Mouse (Mus musculus) thymus, postnatal 14 days (tissue): ENCODE data around the gene Themis2.
A peak's percentile ranks its signal among the peaks of the same experiment; 100 is the strongest.
"Not testable (repeated sequence)": the region's sequence is repeated elsewhere in the genome, so short reads cannot be mapped to it uniquely, and the experiment has no call there.

Source experiments
- DNase-seq: peaks from one replicate; pipeline ENCODE4 v3.0.0; 2021

Gene Themis2

GRCm38 (mm10) chr4:132798666-132799065, 2.5 kb upstream of the Themis2 start:
- DNase-seq, result not testable (repeated sequence)

GRCm38 (mm10) chr4:132798028-132798427, 1.8 kb upstream of the Themis2 start:
- DNase-seq, result no peak

GRCm38 (mm10) chr4:132797461-132797860, 1.3 kb upstream of the Themis2 start:
- DNase-seq, result no peak

GRCm38 (mm10) chr4:132795171-132795570, 1.0 kb downstream of the Themis2 start:
- DNase-seq, result no peak

- no peak for DNase-seq
These were observed 1.4 kb downstream of the Themis2 start for GRCm38 (mm10) chr4:132794760-132795159.

GRCm38 (mm10) chr4:132794028-132794427, 2.2 kb downstream of the Themis2 start:
- DNase-seq, result no peak

GRCm38 (mm10) chr4:132793322-132794004, 2.7 kb downstream of the Themis2 start:
- not testable (repeated sequence) for DNase-seq

- DNase-seq, result no peak
These were observed 6.5 kb downstream of the Themis2 start for GRCm38 (mm10) chr4:132789731-132790130.

GRCm38 (mm10) chr4:132785228-132785627, 11.0 kb downstream of the Themis2 start:
- no peak for DNase-seq

- DNase-seq, result no peak
These were observed 12.5 kb downstream of the Themis2 start for GRCm38 (mm10) chr4:132783732-132784131.

GRCm38 (mm10) chr4:132780288-132780687, 15.9 kb downstream of the Themis2 start:
- DNase-seq, result no peak

- no peak for DNase-seq
These were observed 17.5 kb downstream of the Themis2 start for GRCm38 (mm10) chr4:132778562-132779201.

GRCm38 (mm10) chr4:132776764-132777163, 19.4 kb downstream of the Themis2 start:
- DNase-seq, result peak; percentile 77

GRCm38 (mm10) chr4:132774905-132775304, 21.3 kb downstream of the Themis2 start:
- no peak for DNase-seq

- DNase-seq, result no peak
These were observed 24.4 kb downstream of the Themis2 start for GRCm38 (mm10) chr4:132771776-132772175.

- peak; percentile 98 for DNase-seq
These were observed 28.0 kb downstream of the Themis2 start, which contains the start of gene Rpa2 for GRCm38 (mm10) chr4:132767914-132768876. TSS of gene Rpa2 (plus strand) at chr4:132768332.

GRCm38 (mm10) chr4:132763125-132763524, 33.1 kb downstream of the Themis2 start:
- DNase-seq, result not testable (repeated sequence)

- no peak for DNase-seq
These were observed 33.6 kb downstream of the Themis2 start for GRCm38 (mm10) chr4:132762602-132763001.

GRCm38 (mm10) chr4:132760296-132760695, 35.9 kb downstream of the Themis2 start:
- DNase-seq, result no peak

- no peak for DNase-seq
These were observed 38.4 kb downstream of the Themis2 start for GRCm38 (mm10) chr4:132757633-132758351.

- DNase-seq, result no peak
These were observed 39.2 kb downstream of the Themis2 start, which contains the start of gene Smpdl3b for GRCm38 (mm10) chr4:132756974-132757373. TSS of gene Smpdl3b (minus strand) at chr4:132757252.

- DNase-seq, result no peak
These were observed 43.2 kb downstream of the Themis2 start for GRCm38 (mm10) chr4:132752992-132753391.
